Mouse (Mus musculus): ENCODE measurements at regions not wholly inside any gene's neighbourhood (a gene's known extent, or its start where the extent isn't known, plus 50 kb on each side); places are given as distances from the start of the nearest gene placed in this dataset.

- no peak overlapping the region for H3K4me3 ChIP-seq (ENCODE audit: low read depth, low read length)
- H3K9me3 ChIP-seq (ENCODE audit: control insufficient read depth, low read length), result no peaks in the 10 kb centered on the region
- H3K36me3 ChIP-seq (ENCODE audit: control insufficient read depth, insufficient read depth, low read length), result no peaks in the 10 kb centered on the region
- H3K9ac ChIP-seq (ENCODE audit: low read length), result no peak overlapping the region
- WGBS, result 33% methylated on average over 17 of the region's 17 CpGs
- H3K4me2 ChIP-seq (ENCODE audit: low read depth, severe bottlenecking), result no peak overlapping the region
- ATAC-seq (ENCODE audit: insufficient number of reproducible peaks, low FRiP score, low TSS enrichment, low read depth) (no peak), DNase-seq (ENCODE audit: low spot score) (peak; percentile 56)
- no peaks in the 10 kb centered on the region for H3K27me3 ChIP-seq (ENCODE audit: control insufficient read depth, insufficient read depth, low read length)
- no peaks in the 10 kb centered on the region for H3K4me1 ChIP-seq (ENCODE audit: control insufficient read depth, insufficient read depth, low read length)
- 0 out of 2 replicates have a peak overlapping the region, but pooled peaks have one; percentile 14 for H3K27ac ChIP-seq (replicated peaks; ENCODE audit: low read depth, low read length)
Observed at GRCm38 (mm10) chr10:91575323-91576064, 394.4 kb upstream of the Tmpo start.

GRCm38 (mm10) chr10:91572796-91573195, 391.7 kb upstream of the Tmpo start:
- H3K4me3 ChIP-seq (ENCODE audit: low read depth, low read length), result no peak overlapping the region
- 85% methylated on average over 7 of the region's 7 CpGs for WGBS
- DNase-seq (ENCODE audit: low spot score), result no peak
- no peaks in the 10 kb centered on the region for H3K9me3 ChIP-seq (ENCODE audit: control insufficient read depth, low read length)
- no peaks in the 10 kb centered on the region for H3K36me3 ChIP-seq (ENCODE audit: control insufficient read depth, insufficient read depth, low read length)
- H3K4me2 ChIP-seq (ENCODE audit: low read depth, severe bottlenecking), result no peak overlapping the region
- no peaks in the 10 kb centered on the region for H3K4me1 ChIP-seq (ENCODE audit: control insufficient read depth, insufficient read depth, low read length)
- H3K27me3 ChIP-seq (ENCODE audit: control insufficient read depth, insufficient read depth, low read length), result no peaks in the 10 kb centered on the region
- no peak for ATAC-seq (ENCODE audit: insufficient number of reproducible peaks, low FRiP score, low TSS enrichment, low read depth)
- no peak overlapping the region for H3K27ac ChIP-seq (replicated peaks; ENCODE audit: low read depth, low read length)
- no peak overlapping the region for H3K9ac ChIP-seq (ENCODE audit: low read length)

DNA sequence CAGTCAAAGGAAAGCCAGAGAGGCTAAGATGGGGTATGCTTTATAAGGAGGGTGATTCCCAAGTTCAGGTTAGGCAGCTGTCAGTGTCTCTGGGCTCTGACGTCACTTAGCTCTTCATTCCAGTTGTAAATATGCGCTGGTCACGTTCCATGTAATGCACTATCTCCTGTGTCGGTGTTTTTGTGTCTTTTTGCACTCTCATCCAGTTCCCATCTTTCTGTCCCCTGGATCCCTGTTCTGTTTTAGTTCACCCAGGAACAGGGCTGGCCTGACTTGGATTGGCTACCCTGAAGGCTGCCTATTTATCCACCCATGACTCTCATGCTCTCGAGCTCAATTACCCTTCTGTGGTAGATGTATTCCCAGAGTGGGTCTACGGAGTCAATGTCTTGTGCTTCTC, 387.9 kb upstream of the Tmpo start:
- Histone ChIP-seq H3K4me1 (ENCODE audit: control insufficient read depth, insufficient read depth, low read length) (no peaks in the 10 kb centered on the region), H3K27me3 (ENCODE audit: control insufficient read depth, insufficient read depth, low read length) (no peaks in the 10 kb centered on the region), H3K27ac (replicated peaks; ENCODE audit: low read depth, low read length) (no peak overlapping the region), H3K9me3 (ENCODE audit: control insufficient read depth, low read length) (no peaks in the 10 kb centered on the region), H3K4me2 (ENCODE audit: low read depth, severe bottlenecking) (no peak overlapping the region), H3K9ac (ENCODE audit: low read length) (no peak overlapping the region), H3K36me3 (ENCODE audit: control insufficient read depth, insufficient read depth, low read length) (no peaks in the 10 kb centered on the region), H3K4me3 (ENCODE audit: low read depth, low read length) (no peak overlapping the region)
- ATAC-seq (ENCODE audit: insufficient number of reproducible peaks, low FRiP score, low TSS enrichment, low read depth) (no peak), DNase-seq (ENCODE audit: low spot score) (no peak)
- WGBS, result 82% methylated on average over 6 of the region's 6 CpGs

DNA sequence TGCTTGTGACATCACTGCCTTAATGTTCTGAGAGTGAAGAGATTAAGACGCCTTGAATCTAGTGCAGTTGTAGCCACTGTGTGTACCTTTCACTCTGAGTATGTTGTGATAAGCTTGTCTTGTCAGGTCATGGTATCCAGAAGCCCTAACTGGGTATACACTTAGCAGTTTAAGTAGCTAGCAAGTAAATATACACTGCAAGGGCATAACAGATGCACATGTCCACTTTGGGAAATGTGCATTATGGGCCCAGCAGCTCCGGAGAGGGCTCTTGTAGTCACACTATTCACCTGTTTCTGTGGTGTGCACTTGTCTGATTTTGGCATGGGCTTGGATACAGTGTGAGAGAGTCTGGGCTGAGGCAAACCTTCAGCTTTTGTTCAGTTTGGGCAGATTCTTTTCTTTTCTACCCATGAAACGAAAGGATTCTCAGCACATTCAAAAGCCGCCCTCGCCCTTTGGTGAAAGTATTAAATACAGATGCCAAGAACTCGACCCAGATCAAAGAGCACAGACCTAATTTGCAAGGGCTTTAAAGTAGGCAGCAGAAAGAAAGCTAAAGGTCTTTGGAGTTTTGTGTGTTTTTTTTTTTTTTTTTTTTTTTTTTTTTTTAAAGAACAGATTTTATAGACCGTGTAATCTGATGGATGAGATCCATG, 385.1 kb upstream of the Tmpo start:
- H3K27me3 ChIP-seq (ENCODE audit: control insufficient read depth, insufficient read depth, low read length), result no peaks in the 10 kb centered on the region
- no peak overlapping the region for H3K27ac ChIP-seq (replicated peaks; ENCODE audit: low read depth, low read length)
- no peaks in the 10 kb centered on the region for H3K9me3 ChIP-seq (ENCODE audit: control insufficient read depth, low read length)
- WGBS, result 35% methylated on average over 7 of the region's 7 CpGs
- H3K36me3 ChIP-seq (ENCODE audit: control insufficient read depth, insufficient read depth, low read length), result no peaks in the 10 kb centered on the region
- ATAC-seq (ENCODE audit: insufficient number of reproducible peaks, low FRiP score, low TSS enrichment, low read depth), result no peak
- no peak overlapping the region for H3K4me3 ChIP-seq (ENCODE audit: low read depth, low read length)
- no peaks in the 10 kb centered on the region for H3K4me1 ChIP-seq (ENCODE audit: control insufficient read depth, insufficient read depth, low read length)
- H3K9ac ChIP-seq (ENCODE audit: low read length), result no peak overlapping the region
- no peak for DNase-seq (ENCODE audit: low spot score)
- no peak overlapping the region for H3K4me2 ChIP-seq (ENCODE audit: low read depth, severe bottlenecking)

DNA sequence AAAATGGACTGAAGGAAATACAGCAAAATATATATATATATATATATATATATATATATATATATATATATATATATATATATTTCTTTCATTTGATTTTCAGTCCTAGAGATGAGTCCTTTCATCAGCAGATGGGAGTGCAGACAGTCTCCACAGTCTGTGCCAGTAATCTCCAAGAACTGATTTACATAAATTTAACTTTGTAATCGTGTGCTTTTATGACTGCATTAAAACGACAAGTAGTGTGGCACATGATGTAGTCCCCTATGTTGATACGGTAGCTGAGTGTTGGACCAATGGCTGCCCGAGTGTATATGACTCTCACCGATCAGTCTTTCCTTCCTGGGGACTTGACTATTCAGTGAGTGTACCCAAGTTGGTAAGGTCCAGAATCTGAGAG, 378.2 kb upstream of the Tmpo start:
- Histone ChIP-seq H3K4me1 (ENCODE audit: control insufficient read depth, insufficient read depth, low read length) (no peaks in the 10 kb centered on the region), H3K36me3 (ENCODE audit: control insufficient read depth, insufficient read depth, low read length) (no peaks in the 10 kb centered on the region), H3K27ac (replicated peaks; ENCODE audit: low read depth, low read length) (no peak overlapping the region), H3K4me2 (ENCODE audit: low read depth, severe bottlenecking) (no peak overlapping the region), H3K9ac (ENCODE audit: low read length) (no peak overlapping the region), H3K4me3 (ENCODE audit: low read depth, low read length) (no peak overlapping the region), H3K27me3 (ENCODE audit: control insufficient read depth, insufficient read depth, low read length) (no peaks in the 10 kb centered on the region), H3K9me3 (ENCODE audit: control insufficient read depth, low read length) (no peaks in the 10 kb centered on the region)
- DNase-seq (ENCODE audit: low spot score) (no peak), ATAC-seq (ENCODE audit: insufficient number of reproducible peaks, low FRiP score, low TSS enrichment, low read depth) (no peak)
- 90% methylated on average over 5 of the region's 5 CpGs for WGBS

GRCm38 (mm10) chr10:91548071-91548470, 367.0 kb upstream of the Tmpo start:
- Histone ChIP-seq H3K27ac (replicated peaks; ENCODE audit: low read depth, low read length) (no peak overlapping the region), H3K4me1 (ENCODE audit: control insufficient read depth, insufficient read depth, low read length) (no peaks in the 10 kb centered on the region), H3K36me3 (ENCODE audit: control insufficient read depth, insufficient read depth, low read length) (no peaks in the 10 kb centered on the region), H3K27me3 (ENCODE audit: control insufficient read depth, insufficient read depth, low read length) (no peaks in the 10 kb centered on the region), H3K9ac (ENCODE audit: low read length) (no peak overlapping the region), H3K9me3 (ENCODE audit: control insufficient read depth, low read length) (no peaks in the 10 kb centered on the region), H3K4me2 (ENCODE audit: low read depth, severe bottlenecking) (no peak overlapping the region), H3K4me3 (ENCODE audit: low read depth, low read length) (no peak overlapping the region)
- WGBS, result 50% methylated on average over 4 of the region's 4 CpGs
- DNase-seq (ENCODE audit: low spot score) (peak; percentile 20), ATAC-seq (ENCODE audit: insufficient number of reproducible peaks, low FRiP score, low TSS enrichment, low read depth) (no peak)

DNA sequence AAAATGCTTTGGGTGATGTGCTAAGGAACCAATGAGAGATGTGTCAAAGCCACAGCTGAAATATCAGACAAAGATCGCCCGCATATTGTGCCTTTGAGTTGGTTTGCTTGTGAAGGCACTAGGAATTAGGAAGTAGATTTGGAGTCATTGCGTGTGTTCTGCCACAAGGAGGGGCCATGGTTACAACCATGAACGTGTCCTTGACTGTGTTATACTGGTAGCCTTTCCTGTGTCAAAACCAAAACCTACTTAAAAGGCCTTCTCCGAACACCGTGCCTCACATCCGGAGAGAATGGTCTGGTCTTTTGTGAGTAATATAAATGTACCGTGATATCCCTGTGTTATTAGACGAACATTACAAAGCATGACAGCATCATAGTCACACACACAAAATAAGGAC, 365.0 kb upstream of the Tmpo start:
- no peak overlapping the region for H3K4me3 ChIP-seq (ENCODE audit: low read depth, low read length)
- H3K36me3 ChIP-seq (ENCODE audit: control insufficient read depth, insufficient read depth, low read length), result no peaks in the 10 kb centered on the region
- peak; percentile 58 for DNase-seq (ENCODE audit: low spot score)
- ATAC-seq (ENCODE audit: insufficient number of reproducible peaks, low FRiP score, low TSS enrichment, low read depth), result no peak
- no peak overlapping the region for H3K9ac ChIP-seq (ENCODE audit: low read length)
- 65% methylated on average over 9 of the region's 9 CpGs for WGBS
- H3K27ac ChIP-seq (replicated peaks; ENCODE audit: low read depth, low read length), result no peak overlapping the region
- no peak overlapping the region for H3K4me2 ChIP-seq (ENCODE audit: low read depth, severe bottlenecking)
- H3K27me3 ChIP-seq (ENCODE audit: control insufficient read depth, insufficient read depth, low read length), result no peaks in the 10 kb centered on the region
- no peaks in the 10 kb centered on the region for H3K9me3 ChIP-seq (ENCODE audit: control insufficient read depth, low read length)
- no peaks in the 10 kb centered on the region for H3K4me1 ChIP-seq (ENCODE audit: control insufficient read depth, insufficient read depth, low read length)

DNA sequence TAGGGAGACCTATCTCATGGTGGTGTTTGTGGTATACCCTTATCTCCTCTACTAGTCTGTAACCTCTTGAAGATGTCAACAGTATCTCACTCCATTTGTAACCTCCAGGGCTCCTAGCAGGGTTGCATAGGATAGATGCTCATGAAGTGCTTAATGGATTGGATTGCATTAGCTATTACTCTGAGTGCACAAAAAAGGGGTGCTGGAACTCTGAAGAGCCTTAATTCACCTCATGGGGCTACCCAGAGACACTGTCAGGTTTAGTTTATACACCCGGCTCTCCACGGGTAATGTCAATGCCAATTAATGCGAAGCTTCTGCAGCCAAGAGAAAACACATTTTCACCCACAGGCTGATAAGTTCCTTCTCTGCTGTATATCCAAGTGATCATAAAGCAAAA, 364.3 kb upstream of the Tmpo start:
- Histone ChIP-seq H3K27me3 (ENCODE audit: control insufficient read depth, insufficient read depth, low read length) (no peaks in the 10 kb centered on the region), H3K9me3 (ENCODE audit: control insufficient read depth, low read length) (no peaks in the 10 kb centered on the region), H3K36me3 (ENCODE audit: control insufficient read depth, insufficient read depth, low read length) (no peaks in the 10 kb centered on the region), H3K27ac (replicated peaks; ENCODE audit: low read depth, low read length) (no peak overlapping the region), H3K4me3 (ENCODE audit: low read depth, low read length) (no peak overlapping the region), H3K4me1 (ENCODE audit: control insufficient read depth, insufficient read depth, low read length) (no peaks in the 10 kb centered on the region), H3K4me2 (ENCODE audit: low read depth, severe bottlenecking) (no peak overlapping the region), H3K9ac (ENCODE audit: low read length) (no peak overlapping the region)
- DNase-seq (ENCODE audit: low spot score) (no peak), ATAC-seq (ENCODE audit: insufficient number of reproducible peaks, low FRiP score, low TSS enrichment, low read depth) (no peak)
- WGBS, result 79% methylated on average over 3 of the region's 3 CpGs
